Comparison of ENCODE assay signal across 8 mouse cellular contexts in the genomic region with DNA sequence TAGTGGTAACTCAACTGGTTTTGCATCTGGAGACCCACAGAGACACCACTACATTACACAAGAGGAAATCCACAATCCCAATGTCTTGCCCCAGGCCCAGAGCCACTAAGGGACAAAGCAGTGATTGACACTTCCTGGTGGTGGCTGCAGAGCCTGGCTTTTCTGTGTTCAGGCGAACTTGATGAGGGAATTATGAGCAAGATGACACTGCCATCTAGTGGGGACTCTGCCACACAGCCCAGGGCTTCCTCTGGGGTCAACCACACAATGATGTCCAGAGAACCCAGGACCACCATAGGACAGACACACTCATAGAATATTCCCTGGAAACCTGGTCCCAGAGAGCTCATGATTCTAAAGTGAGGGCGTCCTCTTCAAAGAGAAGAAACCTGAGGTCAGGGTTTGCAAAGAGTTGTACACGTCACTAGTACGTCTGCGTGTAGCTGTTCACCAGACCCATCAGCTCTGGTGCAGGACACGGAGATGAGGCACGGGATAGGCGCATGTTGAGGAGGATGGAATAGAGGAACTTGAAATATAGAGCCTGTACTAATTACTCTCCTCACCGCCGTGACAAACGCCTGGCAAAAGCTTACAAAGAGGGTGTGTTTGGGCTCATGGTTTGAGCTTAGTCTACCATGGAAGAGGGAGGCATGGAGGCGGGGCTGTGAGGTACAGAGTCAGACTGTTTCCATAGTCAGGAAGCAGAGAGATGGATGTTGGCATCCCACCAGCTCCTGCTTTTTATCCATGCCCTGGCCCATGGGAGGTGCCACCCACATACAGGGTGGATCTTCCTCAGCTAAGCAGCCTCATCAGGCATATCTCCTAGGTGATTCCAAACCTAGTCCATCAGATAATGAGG. TPM values are rescaled to one million over a fixed set of nuclear protein-coding genes. Genes with fewer than 3 reads are reported as not detected.
A peak's percentile ranks its signal among the peaks of the same experiment; 100 is the strongest.
DNase-seq lines count a peak whose midpoint lies in the region; ATAC-seq lines count a peak whose summit lies in the region.

No protein-coding gene starts in this region.

- no peak overlapping the region for H3K4me2 ChIP-seq in hindbrain, embryonic 16.5 days (ENCODE audit: low read length)

- WGBS in hindbrain, embryonic 16.5 days: 58% methylated on average over 12 of the region's 12 CpGs

- H3K9ac ChIP-seq in hindbrain, embryonic 16.5 days (ENCODE audit: low read depth, low read length): no peak overlapping the region

- DNase-seq in WW6 (ENCODE audit: low read depth, low spot score): peak; percentile 24
- DNase-seq in cerebellum, postnatal 14 days: peak; percentile 88 to 90
- DNase-seq in gastrocnemius, adult 18-20 months (ENCODE audit: low spot score): peak; percentile 73
- DNase-seq in layer of hippocampus, postnatal 36 days: peak; percentile 75 to 78
- peak; percentile 88 for DNase-seq in mesoderm, embryonic 11.5 days (ENCODE audit: low read depth, low spot score)
- peak; percentile 75 for DNase-seq in right cerebral cortex, postnatal 4 days

- no peak overlapping the region for H3K4me3 ChIP-seq in hindbrain, embryonic 16.5 days (ENCODE audit: low read length)

- no peaks in the 10 kb centered on the region for H3K27me3 ChIP-seq in hindbrain, embryonic 16.5 days (replicated peaks; ENCODE audit: control insufficient read depth, insufficient read depth, low read length)

- no peak overlapping the region for H3K27ac ChIP-seq in hindbrain, embryonic 16.5 days (ENCODE audit: low read depth, low read length)

- peak; percentile 73 for ATAC-seq in hindbrain, embryonic 16.5 days
- ATAC-seq in inflammation-experienced regulatory T-cells, adult 6 months: no peak

- H3K36me3 ChIP-seq in hindbrain, embryonic 16.5 days (ENCODE audit: control insufficient read depth, insufficient read depth, low read length): no peaks in the 10 kb centered on the region

- H3K4me1 ChIP-seq in hindbrain, embryonic 16.5 days (ENCODE audit: control insufficient read depth, insufficient read depth, low read depth, low read length): peaks cover 1% of the 10 kb centered on the region

- H3K9me3 ChIP-seq in hindbrain, embryonic 16.5 days (ENCODE audit: control insufficient read depth, low read length): no peaks in the 10 kb centered on the region

RNA-seq across cellular contexts. Expression of gene Lyzl4, which starts 36.2 kb away (rescaled TPM):
- not detected for total RNA-seq in gastrocnemius, adult 18-20 months (2021)
- polyA plus RNA-seq in hindbrain, embryonic 16.5 days (2015; fragmentation: Nextera tagmentation; extraction: Ambion mirVana): 0.16 TPM in 1 of 2 replicates, not detected in the other
- total RNA-seq in layer of hippocampus, postnatal 36 days (2021): 1 to 10 TPM in 1 of 2 experiments, under 1 TPM in 1; 0.37 to 1.6 TPM
- polyA plus RNA-seq in inflammation-experienced regulatory T-cells, adult 6 months (2017; shearing (Covaris generic)): not detected

RNA-seq across cellular contexts. Expression of gene Vipr1, which starts 36.9 kb away (rescaled TPM):
- total RNA-seq in gastrocnemius, adult 18-20 months (2021): 1 to 10 TPM; 1.1 to 1.5 TPM
- 0.49 and 0.80 TPM in 2 replicates for polyA plus RNA-seq in hindbrain, embryonic 16.5 days (2015; fragmentation: Nextera tagmentation; extraction: Ambion mirVana)
- 10 to 100 TPM; 15.0 to 18.7 TPM for total RNA-seq in layer of hippocampus, postnatal 36 days (2021)
- polyA plus RNA-seq in inflammation-experienced regulatory T-cells, adult 6 months (2017; shearing (Covaris generic)): 1 to 10 TPM in 2 of 3 experiments, under 1 TPM in 1; 0.98 to 2.4 (median 1.8) TPM

Comparison
In these comparisons a context has a peak if more than half of its experiments do, and no peak if none do; other contexts are left out.
1. DNase-seq: peak in every context shown above with its lines; median percentile 89 in cerebellum, postnatal 14 days; 88 in mesoderm, embryonic 11.5 days; 76 in layer of hippocampus, postnatal 36 days; 75 in right cerebral cortex, postnatal 4 days; 73 in gastrocnemius, adult 18-20 months; 24 in WW6.
2. RNA of gene Vipr1, which starts 36.9 kb away (total RNA-seq): 15.0 to 18.7 TPM in layer of hippocampus, postnatal 36 days; 1.1 to 1.5 TPM in gastrocnemius, adult 18-20 months; every median in the first group is over 4 times any median in the second.